Mouse (Mus musculus): Measurements from ENCODE around the gene Exoc6b.

DNA sequence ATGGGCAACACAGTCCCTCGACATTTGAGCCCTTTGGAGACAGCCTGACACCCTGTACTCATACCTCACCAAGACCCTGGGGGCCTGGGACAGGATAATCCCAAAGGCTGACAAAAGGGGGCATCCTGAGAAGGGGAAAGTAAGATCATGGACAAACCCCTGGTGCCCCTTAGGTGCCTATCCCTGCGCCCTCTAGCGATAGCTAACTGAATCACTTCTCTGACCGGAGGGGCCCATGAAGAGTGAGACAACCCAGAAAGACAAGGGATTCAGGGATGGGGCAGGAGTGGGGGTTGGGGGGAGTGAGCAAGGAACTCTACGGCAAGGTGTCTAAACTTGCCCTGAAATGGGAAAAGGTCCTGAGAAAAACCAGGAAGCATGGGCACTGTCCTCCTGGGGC, 490.4 kb downstream of the Exoc6b start:
- TF ChIP-seq EP300 (IDR thresholded peaks at IDR 0.05; ENCODE audit: insufficient read depth, low read depth, low read length): no peak
- peak; percentile 76 for TF ChIP-seq CTCF (IDR thresholded peaks at IDR 0.05)
- no peak for TF ChIP-seq POLR2A (IDR thresholded peaks at IDR 0.05; ENCODE audit: insufficient read depth, low read depth, low read length)

All from heart, adult 2 months (tissue).